Mouse (Mus musculus) lung, embryonic 16.5 days (tissue): ENCODE data around the gene Olfr1493-ps1. TPM values are rescaled to one million over a fixed set of nuclear protein-coding genes. Genes with fewer than 3 reads are reported as not detected.

Experiments used
- ATAC-seq: fragments of 200-750 bp; cut with Nextera tagmentation; 2 replicates; pipeline ENCODE4 v1.8.0; 2017; ENCODE audit warnings: low read depth, mild to moderate bottlenecking, moderate library complexity
- H3K27ac ChIP-seq: fragments of 300-500 bp; sonication (generic); 2 replicates; pipeline ENCODE4 v1.5.1; 2014; ENCODE audit warnings: mild to moderate bottlenecking, control low read depth, low read length
- H3K27me3 ChIP-seq: fragments of 300-500 bp; sonication (generic); 2 replicates; pipeline ENCODE4 v1.6.1; 2014; ENCODE audit warnings: low read depth, low read length, mixed read lengths; ENCODE audit not compliant: control insufficient read depth, insufficient read depth
- H3K36me3 ChIP-seq: fragments of 300-500 bp; sonication (generic); 2 replicates; pipeline ENCODE4 v1.6.1; 2014; ENCODE audit warnings: low read length; ENCODE audit not compliant: control insufficient read depth, insufficient read depth
- H3K4me1 ChIP-seq: fragments of 300-500 bp; sonication (generic); replicated peaks from 2 replicates; pipeline ENCODE4 v1.6.1; 2014; ENCODE audit warnings: low read length, mixed read lengths; ENCODE audit not compliant: control insufficient read depth, insufficient read depth
- H3K4me2 ChIP-seq: fragments of 300-500 bp; sonication (generic); 2 replicates; pipeline ENCODE4 v1.6.1; 2014; ENCODE audit warnings: low read depth, low read length, control low read depth
- H3K4me3 ChIP-seq: fragments of 300-500 bp; sonication (generic); 2 replicates; pipeline ENCODE4 v1.5.1; 2014; ENCODE audit warnings: mild to moderate bottlenecking, low read length, control low read depth
- H3K9ac ChIP-seq: fragments of 300-500 bp; sonication (generic); 2 replicates; pipeline ENCODE4 v1.6.1; 2014; ENCODE audit warnings: low read length, control low read depth
- H3K9me3 ChIP-seq: fragments of 300-500 bp; sonication (generic); 2 replicates; pipeline ENCODE4 v1.6.1; 2016; ENCODE audit warnings: low read length; ENCODE audit not compliant: control insufficient read depth
- WGBS: fragments of 180-500 bp; shearing (Covaris S2); extraction: QIAGEN DNeasy Blood & Tissue Kit; methylation state at CpG from one replicate; pipeline ENCODE4 v1.1.7; 2014; 5-methylcytosine and 5-hydroxymethylcytosine counted together
- polyA plus RNA-seq: library from polyadenylated mRNA; unstranded; fragments of >200 nt; fragmentation: Nextera tagmentation; extraction: Ambion mirVana; gene quantifications from 2 replicates; pipeline ENCODE4 v1.2.1, GENCODE M21; 2015

Olfr1493-ps1 gene
- polyA plus RNA-seq, result not detected in 2 replicates

GRCm38 (mm10) chr19:13722978-13723377, at the start of gene Olfr1493-ps1:
Gene Olfr1493-ps1 (plus strand): TSS chr19:13723278.
- no peak for ATAC-seq
- 38% methylated on average over 2 of the region's 2 CpGs for WGBS
- H3K36me3 ChIP-seq, result no peaks in the 10 kb centered on the region
- no peaks in the 10 kb centered on the region for H3K27me3 ChIP-seq
- no peaks in the 10 kb centered on the region for H3K4me1 ChIP-seq
- H3K4me3 ChIP-seq, result no peak within 1 kb of the TSS
- no peak within 1 kb of the TSS for H3K4me2 ChIP-seq
- no peak within 1 kb of the TSS for H3K27ac ChIP-seq
- no peak within 1 kb of the TSS for H3K9ac ChIP-seq
- H3K9me3 ChIP-seq, result peaks cover 3% of the 10 kb centered on the region; the same call in 1 of the 2 replicates

- no peaks in the 10 kb centered on the region for H3K9me3 ChIP-seq
- no peaks in the 10 kb centered on the region for H3K27me3 ChIP-seq
- no peak within 1 kb of the TSS for H3K4me2 ChIP-seq
- no peak for ATAC-seq
- no peaks in the 10 kb centered on the region for H3K36me3 ChIP-seq
- H3K4me3 ChIP-seq, result no peak within 1 kb of the TSS
- H3K9ac ChIP-seq, result no peak within 1 kb of the TSS
- WGBS, result 64% methylated on average over 3 of the region's 3 CpGs
- H3K27ac ChIP-seq, result no peak within 1 kb of the TSS
- H3K4me1 ChIP-seq, result no peaks in the 10 kb centered on the region
These were observed 26.1 kb upstream of the Olfr1493-ps1 start, which contains the start of gene Olfr1491 for GRCm38 (mm10) chr19:13696968-13697367. Gene Olfr1491 (plus strand): TSS chr19:13697268.

- Histone ChIP-seq H3K4me2 (no peak within 1 kb of the TSS), H3K4me3 (no peak within 1 kb of the TSS), H3K27me3 (no peaks in the 10 kb centered on the region), H3K9me3 (no peaks in the 10 kb centered on the region), H3K27ac (no peak within 1 kb of the TSS), H3K4me1 (no peaks in the 10 kb centered on the region), H3K9ac (no peak within 1 kb of the TSS), H3K36me3 (no peaks in the 10 kb centered on the region)
- WGBS, result 83% methylated on average over 4 of the region's 4 CpGs
- ATAC-seq, result no peak
These were observed 16.4 kb downstream of the Olfr1493-ps1 start, which contains the start of gene Olfr1494 for GRCm38 (mm10) chr19:13739428-13739827. Gene Olfr1494 (plus strand): TSS chr19:13739728.

DNA sequence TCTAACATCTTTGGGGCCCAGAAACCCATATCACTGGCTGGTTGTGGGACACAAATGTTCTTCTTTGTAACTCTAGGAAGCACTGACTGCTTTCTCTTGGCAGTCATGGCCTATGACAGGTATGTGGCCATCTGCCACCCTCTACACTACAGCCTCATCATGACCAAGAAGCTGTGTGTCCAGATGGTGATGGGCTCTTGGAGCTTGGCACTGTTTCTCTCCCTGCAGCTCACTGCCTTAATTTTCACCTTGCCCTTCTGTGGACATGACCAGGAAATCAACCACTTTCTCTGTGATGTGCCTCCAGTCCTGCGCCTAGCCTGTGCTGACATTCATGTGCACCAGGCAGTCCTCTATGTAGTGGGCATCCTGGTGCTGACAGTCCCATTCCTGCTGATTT, 26.3 kb downstream of the Olfr1493-ps1 start:
- Histone ChIP-seq H3K4me1 (no peaks in the 10 kb centered on the region), H3K27me3 (no peaks in the 10 kb centered on the region), H3K9me3 (no peaks in the 10 kb centered on the region), H3K4me3 (no peak overlapping the region), H3K36me3 (no peaks in the 10 kb centered on the region), H3K4me2 (no peak overlapping the region), H3K9ac (no peak overlapping the region), H3K27ac (no peak overlapping the region)
- 58% methylated on average over 1 of the region's 1 CpGs for WGBS
- no peak for ATAC-seq

DNA sequence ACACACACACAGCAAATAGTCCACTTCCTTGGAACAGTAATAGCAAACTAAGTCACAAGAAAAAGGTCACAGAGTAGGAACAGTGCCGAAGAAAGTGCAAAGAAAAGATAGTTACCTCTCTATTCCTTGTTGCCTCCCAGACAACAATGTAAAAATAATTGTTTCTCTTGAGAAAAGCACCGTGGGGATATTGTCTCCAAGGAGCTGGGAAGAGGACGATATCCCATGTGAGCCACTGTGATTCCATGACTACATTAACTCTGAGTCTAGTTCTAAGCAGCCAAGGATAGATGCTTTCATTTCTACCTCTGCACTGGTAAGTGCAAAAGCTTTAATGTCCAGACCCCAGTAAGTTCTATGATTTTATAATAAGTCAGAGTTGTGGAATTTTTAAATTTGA, 41.2 kb downstream of the Olfr1493-ps1 start, which contains the start of gene Olfr1495:
TSS of gene Olfr1495 (plus strand) at position 301 of the 400 bp plus-strand sequence.
- 71% methylated on average over 3 of the region's 3 CpGs for WGBS
- no peak within 1 kb of the TSS for H3K4me2 ChIP-seq
- no peak for ATAC-seq
- no peaks in the 10 kb centered on the region for H3K36me3 ChIP-seq
- H3K9ac ChIP-seq, result no peak within 1 kb of the TSS
- H3K4me3 ChIP-seq, result no peak within 1 kb of the TSS
- no peaks in the 10 kb centered on the region for H3K9me3 ChIP-seq
- H3K27me3 ChIP-seq, result no peaks in the 10 kb centered on the region
- no peak within 1 kb of the TSS for H3K27ac ChIP-seq
- H3K4me1 ChIP-seq, result no peaks in the 10 kb centered on the region

- Histone ChIP-seq H3K27me3 (no peaks in the 10 kb centered on the region), H3K9ac (no peak overlapping the region), H3K4me2 (no peak overlapping the region), H3K4me1 (no peaks in the 10 kb centered on the region), H3K27ac (no peak overlapping the region), H3K4me3 (no peak overlapping the region), H3K36me3 (no peaks in the 10 kb centered on the region), H3K9me3 (no peaks in the 10 kb centered on the region)
- ATAC-seq, result no peak
- WGBS, result 89% methylated on average over 9 of the region's 9 CpGs
These were observed 45.6 kb downstream of the Olfr1493-ps1 start for GRCm38 (mm10) chr19:13768565-13769276.

- no peak within 1 kb of the TSS for H3K4me3 ChIP-seq
- no peaks in the 10 kb centered on the region for H3K27me3 ChIP-seq
- no peaks in the 10 kb centered on the region for H3K9me3 ChIP-seq
- H3K36me3 ChIP-seq, result no peaks in the 10 kb centered on the region
- 64% methylated on average over 1 of the region's 1 CpGs for WGBS
- no peak for ATAC-seq
- H3K27ac ChIP-seq, result no peak within 1 kb of the TSS
- H3K4me2 ChIP-seq, result no peak within 1 kb of the TSS
- H3K9ac ChIP-seq, result no peak within 1 kb of the TSS
- no peaks in the 10 kb centered on the region for H3K4me1 ChIP-seq
These were observed 54.5 kb downstream of the Olfr1493-ps1 start, which contains the start of gene Olfr1496 for GRCm38 (mm10) chr19:13777578-13777977. Gene Olfr1496 (plus strand): TSS chr19:13777878.

Other genes with a start within 250 kb of the Olfr1493-ps1 start
- not detected in 2 replicates for gene Olfr1475, start 243.1 kb upstream of the Olfr1493-ps1 start, polyA plus RNA-seq
- not detected in 2 replicates for gene Olfr1477, start 222.7 kb upstream of the Olfr1493-ps1 start, polyA plus RNA-seq
- gene Olfr1480, start 195.4 kb upstream of the Olfr1493-ps1 start, polyA plus RNA-seq, result not detected in 2 replicates
- not detected in 2 replicates for gene Olfr1484, start 139.8 kb upstream of the Olfr1493-ps1 start, polyA plus RNA-seq
- gene Olfr1487, start 105.9 kb upstream of the Olfr1493-ps1 start, polyA plus RNA-seq, result not detected in 2 replicates
- not detected in 2 replicates for gene Olfr1489, start 91.7 kb upstream of the Olfr1493-ps1 start, polyA plus RNA-seq
- gene Olfr1490, start 72.2 kb upstream of the Olfr1493-ps1 start, polyA plus RNA-seq, result not detected in 2 replicates
- gene Olfr1491, start 26.0 kb upstream of the Olfr1493-ps1 start, polyA plus RNA-seq, result not detected in 2 replicates
- not detected in 2 replicates for gene Olfr1494, start 16.4 kb downstream of the Olfr1493-ps1 start, polyA plus RNA-seq
- not detected in 2 replicates for gene Olfr1495, start 41.3 kb downstream of the Olfr1493-ps1 start, polyA plus RNA-seq
- gene Olfr1496, start 54.6 kb downstream of the Olfr1493-ps1 start, polyA plus RNA-seq, result not detected in 2 replicates
- not detected in 2 replicates for gene Olfr1497, start 74.9 kb downstream of the Olfr1493-ps1 start, polyA plus RNA-seq
- not detected in 2 replicates for gene Olfr1499, start 96.2 kb downstream of the Olfr1493-ps1 start, polyA plus RNA-seq
- gene Olfr1500, start 107.2 kb downstream of the Olfr1493-ps1 start, polyA plus RNA-seq, result not detected in 2 replicates
- gene Olfr1501, start 127.4 kb downstream of the Olfr1493-ps1 start, polyA plus RNA-seq, result not detected in 2 replicates
- gene Olfr1502, start 138.5 kb downstream of the Olfr1493-ps1 start, polyA plus RNA-seq, result not detected in 2 replicates
- gene Olfr1504, start 174.7 kb downstream of the Olfr1493-ps1 start, polyA plus RNA-seq, result not detected in 2 replicates
- gene Olfr1505, start 190.3 kb downstream of the Olfr1493-ps1 start, polyA plus RNA-seq, result not detected in 2 replicates